Mouse (Mus musculus): Measurements from ENCODE around the gene Gm45716.

The Gm45716 gene

DNA sequence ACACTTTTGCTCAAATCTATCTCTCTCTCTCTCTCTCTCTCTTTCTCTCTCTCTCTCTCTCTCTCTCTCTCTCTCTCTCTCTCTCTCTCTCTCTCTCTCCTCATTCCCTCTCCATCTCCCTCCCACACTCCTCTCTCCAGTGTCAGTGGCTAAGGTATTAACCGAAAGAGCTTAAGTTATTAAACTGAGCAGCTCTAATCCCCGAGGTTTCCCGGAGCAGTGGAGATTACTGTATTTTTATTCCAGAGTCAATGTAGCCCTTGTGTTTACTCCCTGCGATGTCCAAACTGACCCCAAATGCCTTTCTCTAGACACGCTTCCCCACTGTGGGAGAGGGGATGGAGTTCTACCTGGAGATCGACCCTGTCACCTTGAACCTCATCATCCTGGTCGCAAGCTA lies at the start of gene Gm45716:
TSS of gene Gm45716 (plus strand) at position 243 of the 400 bp plus-strand sequence.
- DNase-seq (ENCODE audit: low spot score), result no peak

DNA sequence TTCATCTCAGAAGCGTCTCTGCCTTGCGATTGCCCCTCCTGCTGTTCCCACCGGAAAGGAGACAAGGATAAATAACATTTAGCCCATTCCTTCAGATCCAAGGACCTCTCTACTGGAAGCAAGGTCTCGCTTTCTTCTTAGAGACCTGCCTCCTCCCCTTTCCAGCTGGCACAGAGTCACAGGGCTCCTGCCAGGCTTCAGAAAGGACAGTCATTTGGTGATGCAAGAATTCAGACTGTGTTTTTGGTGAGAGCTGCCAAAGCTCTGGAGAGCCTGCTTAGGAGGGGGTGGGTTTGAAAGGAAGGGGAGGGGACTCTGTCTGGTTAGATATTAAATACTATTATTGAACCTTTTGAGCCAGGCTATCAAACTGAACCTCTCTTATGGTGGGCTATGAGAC lies 45.1 kb upstream of the Gm45716 start:
- peak; percentile 68 for DNase-seq (ENCODE audit: low spot score)

DNA sequence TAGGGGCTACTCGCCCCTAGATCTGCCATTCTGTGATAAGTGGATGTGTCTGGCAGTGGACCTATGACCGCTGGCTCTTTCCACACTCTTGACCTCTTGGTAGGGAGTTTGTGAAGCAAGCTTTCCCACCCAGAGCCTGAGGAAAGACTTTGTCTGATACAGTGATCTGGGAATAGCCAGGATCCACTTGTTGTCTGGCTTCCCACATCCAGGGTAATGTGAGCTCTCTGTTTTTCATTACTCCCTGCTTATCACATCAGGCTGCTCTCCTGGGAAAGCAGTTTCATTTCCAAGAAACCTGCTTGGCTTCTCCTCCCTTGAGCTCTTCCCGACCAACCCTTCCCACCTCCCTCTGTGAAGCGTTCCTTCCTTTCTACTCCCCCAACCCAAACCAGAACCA lies 44.5 kb upstream of the Gm45716 start:
- peak; percentile 9 for DNase-seq (ENCODE audit: low spot score)

DNA sequence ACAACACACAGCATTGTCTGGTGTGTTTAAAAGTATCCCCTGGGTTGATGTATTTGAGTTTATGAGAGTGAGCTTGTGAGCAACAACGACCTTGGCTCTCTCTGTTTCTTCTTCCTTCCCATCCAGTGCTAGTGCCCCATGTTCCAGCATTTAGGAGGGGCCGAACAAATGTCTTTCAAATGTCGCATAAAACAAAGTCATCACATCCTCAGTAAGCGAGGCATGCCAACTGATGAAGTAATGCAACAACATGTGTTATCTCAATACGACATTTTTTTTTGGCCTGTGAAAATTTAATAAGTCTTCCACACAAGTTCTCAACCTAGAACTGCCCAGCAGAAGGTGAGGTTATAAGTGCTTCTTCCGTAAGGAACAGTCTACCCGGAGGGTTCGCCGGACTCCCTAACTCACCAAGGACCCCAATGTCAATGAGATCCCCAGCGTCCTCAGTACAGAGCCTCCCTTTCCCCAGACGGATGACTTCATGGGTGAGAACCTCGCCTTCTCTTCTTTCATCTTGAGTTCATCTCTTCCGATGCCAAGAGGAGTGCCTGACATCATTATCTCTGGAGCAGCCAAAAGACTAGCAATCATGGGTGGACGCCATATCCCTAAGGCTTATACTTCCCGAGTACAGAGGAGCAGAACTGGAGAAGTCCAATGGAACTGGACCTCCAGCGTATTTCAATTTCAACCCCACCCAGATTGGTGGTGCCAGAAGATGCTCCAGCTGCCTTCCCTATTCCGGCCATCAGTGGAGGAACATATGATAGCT lies 41.2 kb upstream of the Gm45716 start:
- DNase-seq (ENCODE audit: low spot score), result peak; percentile 38

DNA sequence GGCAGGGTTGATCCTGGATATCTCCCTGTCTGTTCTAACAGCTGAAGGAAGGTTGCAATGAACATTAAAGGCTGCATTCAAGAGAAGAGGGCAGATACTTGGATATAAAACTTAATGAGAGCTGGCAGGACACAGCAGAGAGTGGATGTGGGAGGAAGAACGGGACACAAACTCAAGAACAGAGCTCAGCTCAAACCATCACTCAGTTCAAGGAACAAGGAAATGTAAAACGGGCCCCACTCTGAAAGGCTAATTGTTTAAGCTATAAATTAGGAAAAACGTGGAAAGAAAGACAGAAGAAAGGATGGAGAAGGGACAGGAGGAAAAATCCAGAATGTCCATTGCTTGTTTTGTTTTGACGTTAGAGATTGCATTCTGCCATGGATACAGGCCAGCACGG lies 32.4 kb upstream of the Gm45716 start:
- DNase-seq (ENCODE audit: low spot score), result no peak

DNA sequence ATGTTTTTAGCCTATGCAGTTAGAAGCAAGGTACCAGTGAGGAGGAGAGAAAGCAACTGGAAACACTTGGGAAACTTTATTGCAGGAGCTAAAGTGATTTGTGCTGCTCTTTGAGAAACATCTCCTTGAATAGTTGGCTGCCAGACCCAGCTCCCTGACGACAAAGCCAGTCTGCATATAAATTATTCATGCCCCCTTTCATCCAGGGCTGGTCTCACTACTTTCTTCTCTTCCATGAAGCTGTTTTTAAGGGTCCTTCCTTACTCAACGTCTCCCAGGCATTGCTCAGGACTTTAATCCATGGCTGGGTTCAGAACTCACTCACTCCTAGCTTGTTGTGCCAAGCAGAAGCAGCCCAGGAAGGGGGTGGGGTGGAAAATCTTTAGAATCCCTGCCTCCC lies 32.0 kb upstream of the Gm45716 start:
- no peak for DNase-seq (ENCODE audit: low spot score)

DNA sequence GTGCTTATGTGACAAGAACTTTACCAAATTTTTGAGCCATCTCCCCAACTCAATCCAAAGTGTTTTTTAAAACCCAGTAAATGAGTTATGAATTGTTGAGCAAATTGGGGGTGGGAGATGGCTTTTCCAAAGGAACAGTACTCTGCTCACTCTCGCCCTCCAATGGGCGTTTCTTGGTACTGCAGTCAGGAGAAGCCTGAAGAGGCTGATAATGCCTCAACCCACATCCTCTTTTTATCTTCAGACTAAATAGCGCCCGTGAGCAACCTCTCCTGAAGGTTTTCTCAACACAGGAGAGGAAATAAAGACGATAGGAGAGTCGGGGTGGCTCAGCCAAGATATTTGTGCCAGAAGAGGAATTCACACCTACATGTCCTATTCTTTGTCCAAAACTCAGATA lies 19.7 kb upstream of the Gm45716 start:
- DNase-seq (ENCODE audit: low spot score), result peak; percentile 24

DNA sequence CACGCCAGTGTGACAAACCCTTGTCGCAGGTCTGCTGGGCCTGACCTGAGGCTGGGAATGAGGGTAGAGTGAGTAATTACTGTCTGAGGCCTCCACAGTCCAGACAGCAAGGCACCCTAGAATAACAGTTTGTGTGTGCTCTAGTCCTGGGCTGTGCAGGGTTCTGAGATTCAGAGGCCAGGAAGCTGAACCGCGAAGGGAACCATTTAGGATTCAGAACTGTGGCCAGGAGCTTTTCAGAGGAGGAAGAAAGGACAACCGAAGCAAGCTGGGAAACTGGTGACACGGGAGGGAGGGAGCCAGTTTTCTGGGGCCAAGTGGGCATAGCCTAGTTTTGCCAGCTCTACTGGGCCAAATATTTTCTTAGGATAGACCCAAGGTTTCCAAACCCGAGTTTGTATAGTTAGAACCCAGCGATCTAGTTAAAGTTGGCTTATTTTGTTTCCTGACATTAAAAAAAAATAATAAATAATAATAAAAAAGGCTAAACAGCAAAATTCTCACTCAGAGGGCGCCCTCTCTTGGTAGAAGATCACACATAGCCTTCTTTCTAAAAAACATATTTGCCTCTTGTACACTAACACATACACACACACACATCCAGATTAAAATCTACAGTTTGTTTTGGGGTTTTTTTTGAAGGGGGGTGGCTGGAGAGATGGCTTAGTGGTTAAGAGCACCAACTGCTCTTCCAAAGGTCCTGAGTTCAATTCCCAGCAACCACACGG lies 19.0 kb upstream of the Gm45716 start:
- no peak for DNase-seq (ENCODE audit: low spot score)

DNA sequence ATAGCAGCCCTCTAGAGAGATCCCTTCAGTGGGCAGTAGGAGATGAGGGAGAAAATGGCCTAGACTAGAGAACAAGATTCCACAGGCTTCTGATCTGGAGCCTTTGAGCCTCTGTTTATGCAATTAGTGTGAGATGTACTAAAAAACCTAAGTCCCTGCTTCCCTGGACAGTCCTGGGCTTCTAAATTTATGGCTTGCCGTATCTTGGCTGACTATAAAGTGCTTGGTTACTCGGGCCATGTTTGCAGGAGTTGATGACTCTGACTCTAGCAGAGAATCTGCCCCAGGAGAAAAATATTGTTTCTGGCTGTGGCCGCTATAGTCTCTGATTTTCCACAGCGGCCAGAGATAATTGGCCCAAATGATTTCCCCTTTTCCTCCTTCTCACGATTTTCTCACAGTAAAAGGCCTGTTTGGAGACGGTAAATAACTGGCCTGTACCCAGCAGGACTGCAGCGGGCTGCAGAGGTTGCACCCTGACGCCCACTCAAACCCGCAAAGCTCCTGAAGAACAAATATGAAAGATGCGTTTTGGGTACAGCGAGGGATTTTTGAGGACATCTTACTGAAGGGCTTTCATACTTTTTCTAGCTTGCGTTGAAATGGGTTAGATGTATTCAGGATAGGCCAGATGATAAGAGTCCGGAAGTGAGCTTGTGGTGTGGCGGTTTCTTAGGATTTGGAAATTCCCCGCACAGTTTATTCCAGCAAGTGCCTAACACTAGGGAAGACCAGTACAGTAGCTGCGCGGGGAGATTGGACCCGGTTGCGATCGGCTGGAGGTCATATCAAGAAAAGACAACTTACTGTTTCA lies 18.1 kb upstream of the Gm45716 start:
- no peak for DNase-seq (ENCODE audit: low spot score)

DNA sequence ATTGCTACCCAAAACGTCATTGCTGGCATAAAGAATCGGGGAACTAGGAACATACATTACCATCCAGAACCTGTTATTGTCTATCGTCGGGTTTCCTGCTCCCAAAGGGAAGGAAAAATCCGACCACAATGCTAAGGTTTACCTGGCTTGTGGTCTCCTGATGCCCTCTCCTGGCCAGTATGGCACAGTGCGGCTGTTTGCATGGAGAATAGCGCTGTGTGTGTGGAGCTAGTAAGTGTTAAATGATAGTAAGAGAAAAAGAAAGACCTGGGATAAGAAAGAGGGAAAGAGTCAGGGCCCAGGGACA lies 17.5 kb upstream of the Gm45716 start:
- peak; percentile 40 for DNase-seq (ENCODE audit: low spot score)

DNA sequence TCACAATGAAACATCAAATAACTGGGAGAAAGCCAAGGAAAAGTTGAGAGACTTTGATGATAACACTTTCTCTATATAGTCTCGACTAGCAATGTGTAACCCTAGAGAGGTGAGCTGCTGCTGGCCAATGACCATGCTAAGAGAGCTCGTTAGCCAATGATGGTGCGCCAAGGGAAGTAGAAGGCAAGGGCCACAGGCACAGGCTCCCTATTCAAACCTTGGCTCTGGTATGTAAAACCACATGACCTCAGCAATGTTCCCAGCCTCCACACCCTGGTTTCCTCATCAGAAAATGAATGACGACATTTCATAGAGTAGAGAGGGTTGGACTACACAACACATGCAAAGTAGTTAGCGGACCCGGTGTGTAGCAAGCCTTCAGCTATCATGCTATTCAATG lies 15.2 kb upstream of the Gm45716 start:
- DNase-seq (ENCODE audit: low spot score), result no peak

DNA sequence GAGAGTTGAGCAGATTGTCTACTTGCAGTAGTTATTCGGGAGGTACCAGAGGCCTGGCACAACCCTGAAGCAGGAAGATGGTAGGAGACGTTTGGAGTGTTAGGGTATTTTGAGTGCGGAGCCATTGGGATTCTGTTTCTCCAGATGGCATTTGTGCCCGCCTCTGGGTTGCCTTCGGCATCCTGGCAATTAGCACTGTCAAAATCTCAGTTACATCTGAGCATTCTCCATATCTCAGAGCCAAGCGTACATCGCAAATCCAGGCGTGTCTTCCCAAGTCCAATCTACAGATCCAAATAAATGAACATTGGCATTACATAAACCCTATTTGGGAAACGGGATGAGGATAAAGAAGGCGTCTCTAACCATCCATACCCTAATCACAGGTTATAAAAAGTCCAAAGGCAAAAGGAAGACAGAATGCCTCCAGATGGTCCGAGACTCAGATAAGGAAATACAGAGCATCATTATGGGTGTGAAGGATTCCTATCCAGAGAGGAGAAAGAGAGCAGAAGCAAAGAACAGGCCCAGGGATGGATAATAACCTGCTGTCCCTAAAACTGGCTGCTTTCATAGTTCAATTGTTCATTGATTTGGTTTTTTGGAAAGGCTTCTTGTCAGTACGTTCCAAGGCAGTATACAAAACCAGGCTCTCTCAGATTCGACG lies 11.7 kb upstream of the Gm45716 start:
- DNase-seq (ENCODE audit: low spot score), result no peak

DNA sequence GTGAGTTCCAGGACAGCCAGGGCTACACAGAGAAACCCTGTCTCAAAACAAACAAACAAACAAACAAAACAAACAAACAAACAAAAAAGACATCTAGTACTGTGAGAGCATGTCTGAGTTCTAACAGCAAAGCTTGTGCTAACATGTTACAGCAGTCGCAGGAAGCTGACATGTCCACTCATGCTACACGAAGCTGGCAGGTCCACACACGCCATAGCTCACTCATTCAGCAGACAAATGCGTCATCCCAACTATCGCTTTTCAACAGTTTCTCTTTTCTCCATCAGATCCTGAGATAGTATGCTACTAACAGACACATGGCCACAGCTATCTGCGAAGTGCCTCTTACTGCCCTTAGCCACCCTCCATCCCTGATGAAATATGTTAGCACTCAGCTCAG lies 10.1 kb upstream of the Gm45716 start:
- DNase-seq (ENCODE audit: low spot score), result no peak

DNA sequence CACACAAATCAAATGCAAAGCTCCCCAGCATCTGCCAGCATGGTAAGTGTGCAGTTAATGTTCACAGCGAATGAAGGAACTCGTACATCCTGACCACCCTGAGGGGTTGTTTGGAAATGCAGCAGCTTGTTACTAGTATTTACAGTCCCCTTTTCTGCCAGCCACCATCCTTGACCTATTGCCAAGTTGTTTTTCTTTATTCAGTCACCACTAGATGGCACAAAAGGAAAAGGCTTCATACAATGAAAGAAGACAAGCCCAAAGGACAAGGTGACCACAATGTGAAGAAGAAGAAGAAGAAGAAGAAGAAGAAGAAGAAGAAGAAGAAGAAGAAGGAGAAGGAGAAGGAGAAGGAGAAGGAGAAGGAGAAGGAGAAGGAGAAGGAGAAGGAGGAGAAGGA lies 4.1 kb upstream of the Gm45716 start:
- peak; percentile 8 for DNase-seq (ENCODE audit: low spot score)

DNA sequence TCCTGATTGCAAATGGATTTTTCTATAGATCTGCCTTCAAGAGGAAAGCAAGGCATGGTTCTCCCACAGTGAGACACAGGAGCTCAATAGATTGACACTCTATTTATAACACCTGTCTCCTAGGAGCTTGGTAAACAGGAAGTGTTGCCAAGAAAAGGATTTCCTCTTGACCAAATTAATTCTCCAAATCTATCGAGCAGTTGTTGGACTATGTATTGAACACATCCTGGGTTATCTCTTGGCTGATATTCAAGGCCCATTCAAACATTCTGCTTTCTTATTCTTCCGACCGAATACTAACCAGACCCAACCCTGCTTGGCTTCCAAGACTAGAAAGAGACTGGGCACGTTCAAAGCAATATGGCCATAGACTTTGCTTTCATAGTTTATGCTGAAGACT lies 2.7 kb upstream of the Gm45716 start:
- no peak for DNase-seq (ENCODE audit: low spot score)

DNA sequence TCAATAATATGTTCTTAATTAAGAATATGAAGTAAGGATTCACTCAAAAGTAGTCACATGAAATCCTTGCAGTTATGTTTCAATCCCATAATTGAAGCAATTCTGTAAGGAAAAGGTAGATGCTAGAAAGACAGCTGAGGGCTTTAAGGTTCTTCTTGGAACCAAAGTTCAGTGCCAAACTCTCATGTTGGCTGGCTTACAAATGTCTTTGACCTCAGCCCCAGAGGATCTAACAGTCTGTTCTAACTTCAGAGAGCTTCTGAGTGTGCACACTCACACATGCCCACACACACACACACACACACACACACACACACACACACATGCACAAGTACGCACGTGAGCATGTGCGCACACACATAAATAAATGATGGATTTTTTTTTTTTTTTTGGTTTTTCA lies 2.7 kb downstream of the Gm45716 start:
- no peak for DNase-seq (ENCODE audit: low spot score)

DNA sequence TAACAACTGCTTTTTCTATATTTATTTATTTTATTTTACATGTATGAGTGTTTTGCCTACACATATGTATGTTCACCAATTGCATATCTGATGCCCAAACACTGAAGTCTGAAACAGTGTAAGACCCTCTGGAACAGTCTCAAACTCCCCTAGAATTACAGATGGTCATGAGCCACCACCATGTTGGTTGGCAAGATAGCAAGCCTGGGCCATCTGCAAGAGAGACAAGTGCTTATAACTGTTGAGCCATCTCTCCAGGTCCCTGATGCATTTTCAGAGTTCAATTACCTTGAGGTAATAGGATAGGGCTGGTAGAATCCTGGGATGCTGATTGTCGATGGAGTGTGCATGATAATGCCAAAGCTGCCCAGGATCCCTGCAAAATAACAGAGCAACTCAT lies 7.5 kb downstream of the Gm45716 start:
- no peak for DNase-seq (ENCODE audit: low spot score)

DNA sequence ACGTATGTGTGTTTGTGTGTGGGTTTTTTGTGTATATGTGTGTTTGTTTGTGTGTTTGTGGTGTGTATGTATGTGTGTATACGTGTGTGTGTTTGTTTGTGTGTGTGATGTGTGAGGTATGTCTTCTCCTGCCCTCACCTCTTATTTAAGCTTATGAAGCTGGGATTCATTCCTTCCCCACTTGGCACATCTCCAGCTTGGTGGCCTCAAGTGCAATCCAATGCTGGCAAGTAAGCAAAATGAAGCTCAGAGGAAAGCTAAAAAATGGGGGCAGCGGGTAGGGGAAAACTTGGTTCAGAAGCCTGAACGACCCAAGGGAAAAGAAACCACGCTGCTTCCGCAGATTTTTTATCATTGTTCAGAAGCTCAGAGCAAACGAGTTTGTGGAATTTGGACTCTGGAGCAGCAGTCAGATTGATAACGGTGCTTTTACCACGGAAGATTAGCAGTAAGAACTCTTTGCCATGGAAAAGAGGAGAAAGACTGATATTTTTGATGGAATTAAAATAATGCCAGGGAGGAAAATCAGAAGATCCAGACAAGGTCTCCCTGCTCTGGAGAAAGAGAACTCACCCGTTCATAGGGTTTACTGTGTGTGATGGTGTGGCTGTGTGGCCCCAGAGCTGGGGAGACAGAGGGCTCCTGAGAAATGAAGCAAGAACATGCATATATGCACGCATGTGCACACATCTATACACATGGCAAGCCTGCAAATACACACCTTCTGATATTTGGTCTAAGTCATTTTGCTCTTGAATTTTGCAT lies 8.5 kb downstream of the Gm45716 start:
- DNase-seq (ENCODE audit: low spot score), result no peak

DNA sequence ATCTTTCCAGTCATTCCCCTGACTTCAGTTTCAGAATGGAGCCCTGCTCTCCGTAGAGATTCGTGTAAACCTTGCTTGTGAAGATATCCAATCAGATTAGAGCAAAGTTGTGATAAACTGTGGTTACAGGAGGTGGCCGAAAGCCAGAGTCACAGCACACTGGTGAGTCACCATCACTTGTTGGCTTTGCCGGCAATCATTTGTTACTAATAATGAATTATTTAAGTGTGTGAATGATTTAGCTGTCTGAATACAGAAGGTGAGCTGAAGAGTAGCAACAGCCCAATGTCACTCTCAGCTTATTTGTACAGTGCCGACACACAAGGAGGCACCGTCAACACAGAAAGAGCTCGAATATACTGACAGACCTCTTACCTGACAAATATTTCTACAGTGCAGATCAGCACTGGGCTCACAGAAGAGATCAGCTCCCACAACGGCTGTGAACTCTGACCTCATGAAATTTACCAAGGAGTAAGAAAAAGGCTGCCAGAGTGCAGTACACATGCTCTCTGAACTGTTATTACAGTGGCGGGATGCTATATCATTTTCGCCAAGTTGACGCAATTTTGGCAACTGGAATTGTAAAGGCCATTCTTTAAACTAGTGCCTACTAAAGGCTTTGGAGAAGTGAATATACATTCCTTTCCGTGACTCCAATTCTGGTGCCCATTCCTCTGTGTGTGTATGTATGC lies 9.2 kb downstream of the Gm45716 start:
- DNase-seq (ENCODE audit: low spot score), result peak; percentile 5

DNA sequence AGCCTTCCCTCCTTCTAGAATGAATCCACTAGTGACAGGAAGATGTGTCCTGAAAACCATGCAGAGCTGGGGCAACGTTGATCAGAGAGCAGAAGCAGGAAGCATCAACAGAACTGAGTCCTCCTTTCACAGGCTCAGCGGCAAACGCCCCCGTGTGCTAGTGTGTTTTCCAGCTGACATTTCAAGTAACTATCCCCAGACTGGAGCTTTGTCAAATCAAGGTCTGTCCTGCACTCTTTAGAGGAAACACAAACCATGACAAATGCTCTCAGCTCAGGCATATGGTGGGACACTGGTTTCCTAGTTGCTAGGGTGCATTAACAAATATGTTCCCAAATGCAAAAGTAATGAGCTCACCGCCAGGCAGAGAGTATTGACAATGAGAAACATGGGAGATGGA lies 10.6 kb downstream of the Gm45716 start:
- DNase-seq (ENCODE audit: low spot score), result no peak

DNA sequence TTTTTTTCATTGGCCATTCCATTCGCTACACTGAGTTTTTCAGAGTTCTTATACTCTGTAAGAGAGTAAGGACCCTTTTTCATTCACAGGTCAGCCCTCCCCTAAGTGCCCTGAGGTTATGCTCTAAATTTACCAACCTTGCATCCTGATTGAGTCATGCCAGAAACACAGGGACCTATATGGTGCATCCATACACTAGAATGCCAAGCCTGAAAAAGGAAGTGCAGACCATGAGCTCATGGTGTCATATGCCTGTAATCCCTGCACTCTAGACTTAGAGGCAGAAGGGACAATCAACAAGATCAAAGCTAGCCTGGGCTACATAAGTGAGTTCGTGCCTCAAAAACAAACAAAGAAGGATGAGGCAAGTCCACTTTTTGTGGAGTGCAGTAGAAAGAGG lies 13.3 kb downstream of the Gm45716 start:
- no peak for DNase-seq (ENCODE audit: low spot score)

All from urinary bladder, postnatal 14 days (tissue).